10 mouse cellular contexts compared by ENCODE assay signal in genomic region chr16:23013786-23014185, GRCm38 (mm10). TPM values are rescaled to one million over a fixed set of nuclear protein-coding genes. Genes with fewer than 3 reads are reported as not detected.
A peak's percentile ranks its signal among the peaks of the same experiment; 100 is the strongest.
DNase-seq lines count a peak whose midpoint lies in the region; ATAC-seq lines count a peak whose summit lies in the region.
"Not testable (repeated sequence)": the region's sequence is repeated elsewhere in the genome, so short reads cannot be mapped to it uniquely, and the experiment has no call there.
"Had no signal": no experiment of that assay in that cellular context is flagged by ENCODE, and none has a peak within 500 bp of the region (broad histone marks: within the 10 kb centered on the region; RNA-seq: fewer than 3 reads in every experiment).

No protein-coding gene starts in this region.

- H3K4me2 ChIP-seq in embryonic facial prominence, embryonic 11.5 days (ENCODE audit: low read depth, low read length), result not testable (repeated sequence)

- H3K27ac ChIP-seq in embryonic facial prominence, embryonic 11.5 days (replicated peaks; ENCODE audit: low read depth, low read length), result not testable (repeated sequence)

- not testable (repeated sequence) for H3K4me1 ChIP-seq in embryonic facial prominence, embryonic 11.5 days (ENCODE audit: control insufficient read depth, insufficient read depth, low read length)

- H3K4me3 ChIP-seq in embryonic facial prominence, embryonic 11.5 days (ENCODE audit: low read depth, low read length), result not testable (repeated sequence)

- H3K36me3 ChIP-seq in embryonic facial prominence, embryonic 11.5 days (replicated peaks; ENCODE audit: control insufficient read depth, insufficient read depth, low read depth, low read length), result not testable (repeated sequence)

- DNase-seq in 3T3-L1 (ENCODE audit: low read depth, low spot score), result peak; percentile 51
- peak; percentile 65 for DNase-seq in NIH3T3 (ENCODE audit: low read depth)
- DNase-seq in embryonic facial prominence, embryonic 11.5 days (ENCODE audit: low spot score), result peak; percentile 19
- DNase-seq in fibroblast of lung, adult 2 months (ENCODE audit: low read depth), result peak; percentile 5

- H3K27me3 ChIP-seq in embryonic facial prominence, embryonic 11.5 days (ENCODE audit: control insufficient read depth, insufficient read depth, low read length), result not testable (repeated sequence)

- WGBS in embryonic facial prominence, embryonic 11.5 days, result 64% methylated on average over 2 of the region's 2 CpGs

- H3K9me3 ChIP-seq in embryonic facial prominence, embryonic 11.5 days (replicated peaks; ENCODE audit: control insufficient read depth, low read length), result not testable (repeated sequence)

- H3K9ac ChIP-seq in embryonic facial prominence, embryonic 11.5 days (replicated peaks; ENCODE audit: low read length), result not testable (repeated sequence)

- ATAC-seq in embryonic facial prominence, embryonic 11.5 days (replicated peaks; ENCODE audit: insufficient number of reproducible peaks, low FRiP score, low TSS enrichment, low read depth), result not testable (repeated sequence)

RNA-seq across cellular contexts. Expression of gene Kng2, which starts 15.5 kb away (rescaled TPM):
- polyA plus RNA-seq in embryonic facial prominence, embryonic 11.5 days (2014; fragmentation: Nextera tagmentation; extraction: Ambion mirVana), result not detected in 2 replicates
- polyA plus RNA-seq: activated CD4-positive, CD25-positive, alpha-beta regulatory T cell, adult 4 months; C2C12; CD4-positive, CD25-positive, alpha-beta regulatory T cell, adult 4 months; cerebellum, adult 2 months; G1E had no signal

RNA-seq across cellular contexts. Expression of gene Kng1, which starts 43.9 kb away (rescaled TPM):
- not detected in 2 replicates for polyA plus RNA-seq in embryonic facial prominence, embryonic 11.5 days (2014; fragmentation: Nextera tagmentation; extraction: Ambion mirVana)
- polyA plus RNA-seq: adrenal gland, adult 2 months; C2C12; CD4-positive, CD25-positive, alpha-beta regulatory T cell, adult 4 months; cerebellum, adult 2 months; G1E had no signal

Comparison
In these comparisons a context has a peak if more than half of its experiments do, and no peak if none do; other contexts are left out.
1. DNase-seq: peak in every context shown above with its lines; median percentile 65 in NIH3T3; 51 in 3T3-L1; 19 in embryonic facial prominence, embryonic 11.5 days; 5 in fibroblast of lung, adult 2 months.